Mouse (Mus musculus) testis, adult 2 months (tissue): Measurements from ENCODE around the gene Gse1. TPM values are rescaled to one million over a fixed set of nuclear protein-coding genes. Genes with fewer than 3 reads are reported as not detected.
A peak's percentile ranks its signal among the peaks of the same experiment; 100 is the strongest.

Experiments
- H3K27ac ChIP-seq: fragments of 200-500 bp; 2 replicates; pipeline ENCODE4 v1.5.1; 2012; ENCODE audit warnings: low read depth, low read length; ENCODE audit not compliant: control insufficient read depth, insufficient read depth
- H3K27me3 ChIP-seq: fragments of 200-500 bp; 2 replicates; pipeline ENCODE4 v1.6.1; 2012; ENCODE audit warnings: mild to moderate bottlenecking, low read length, moderate library complexity; ENCODE audit not compliant: control insufficient read depth, insufficient read depth
- H3K36me3 ChIP-seq: fragments of 200-500 bp; 2 replicates; pipeline ENCODE4 v1.6.1; 2012; ENCODE audit warnings: mild to moderate bottlenecking, low read length; ENCODE audit not compliant: control insufficient read depth, insufficient read depth
- H3K4me1 ChIP-seq: fragments of 200-500 bp; 2 replicates; pipeline ENCODE4 v1.6.1; 2012; ENCODE audit warnings: low read length; ENCODE audit not compliant: control insufficient read depth, insufficient read depth
- H3K4me3 ChIP-seq: fragments of 200-500 bp; 2 replicates; pipeline ENCODE4 v1.5.1; 2012; ENCODE audit warnings: low read depth, mild to moderate bottlenecking, low read length, moderate library complexity, mixed read lengths; ENCODE audit not compliant: control insufficient read depth
- CTCF ChIP-seq: fragments of 200-500 bp; IDR thresholded peaks from 2 replicates; pipeline ENCODE4 v1.5.1; 2012; ENCODE audit warnings: low read depth, mild to moderate bottlenecking, inconsistent platforms, low read length, moderate library complexity; ENCODE audit not compliant: control insufficient read depth, insufficient read depth, insufficient replicate concordance
- POLR2A ChIP-seq: fragments of 200-500 bp; IDR thresholded peaks from 2 replicates; pipeline ENCODE4 v1.6.1; 2012; ENCODE audit warnings: low read depth, mild to moderate bottlenecking, inconsistent platforms, low read length, moderate library complexity; ENCODE audit not compliant: control insufficient read depth
- polyA plus RNA-seq: library from polyadenylated mRNA; depleted of rRNA; stranded (reverse); fragments of >200 nt; gene quantifications from 2 replicates; pipeline ENCODE4 v1.2.3, GENCODE M21; 2012

The Gse1 gene
- polyA plus RNA-seq, 1 experiment: 4.0 TPM

DNA sequence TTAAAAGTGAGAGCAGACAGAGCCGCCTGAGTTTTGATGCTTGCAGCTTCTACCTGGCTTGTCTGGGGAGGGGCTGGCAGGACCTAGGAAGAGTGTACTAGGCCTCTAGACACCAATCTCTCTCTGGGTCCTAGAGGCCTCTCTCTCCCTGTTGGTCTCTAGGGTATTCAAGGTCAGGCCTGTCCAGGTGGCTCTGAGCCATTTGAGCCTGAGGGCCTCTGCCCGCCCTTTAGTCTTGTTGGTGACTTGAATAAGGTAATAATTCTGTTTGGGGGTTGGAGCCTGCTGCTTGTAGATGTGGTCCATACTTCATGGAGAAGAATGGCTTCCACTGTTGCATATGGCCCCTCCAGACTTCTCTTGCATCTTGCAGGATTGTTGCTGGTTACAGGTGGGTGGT is 287.0 kb downstream of the Gse1 start:
- TF ChIP-seq CTCF (no peak), POLR2A (no peak)

DNA sequence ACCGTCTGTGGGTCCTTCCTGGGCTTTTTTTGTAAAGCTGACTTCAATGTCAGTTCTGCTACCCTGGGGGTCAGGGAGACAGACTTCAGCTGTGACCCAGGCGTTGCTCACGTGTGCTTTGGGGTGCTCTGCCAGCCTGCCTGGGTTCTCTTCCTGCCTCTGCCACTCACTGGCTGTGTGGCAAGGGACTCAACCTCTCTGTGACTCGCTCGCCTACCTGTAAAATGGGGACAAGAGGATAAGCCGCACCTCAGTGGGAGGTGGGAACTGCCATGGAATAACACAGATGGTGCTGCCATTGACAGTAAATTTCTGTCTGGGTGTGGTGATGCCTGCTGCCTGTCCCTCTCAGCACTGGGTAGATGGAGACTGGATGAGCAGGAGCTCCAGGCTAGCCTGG is 287.4 kb downstream of the Gse1 start:
- Histone ChIP-seq H3K27ac (no peak overlapping the region), H3K27me3 (no peaks in the 10 kb centered on the region), H3K4me1 (peaks cover 13% of the 10 kb centered on the region)

More for the DNA sequence above, 287.0 kb downstream of the Gse1 start:
- H3K4me3 ChIP-seq: no peak overlapping the region
- H3K4me1 ChIP-seq: peaks cover 11% of the 10 kb centered on the region
- H3K27me3 ChIP-seq: no peaks in the 10 kb centered on the region
- H3K36me3 ChIP-seq: no peaks in the 10 kb centered on the region
- H3K27ac ChIP-seq: no peak overlapping the region

DNA sequence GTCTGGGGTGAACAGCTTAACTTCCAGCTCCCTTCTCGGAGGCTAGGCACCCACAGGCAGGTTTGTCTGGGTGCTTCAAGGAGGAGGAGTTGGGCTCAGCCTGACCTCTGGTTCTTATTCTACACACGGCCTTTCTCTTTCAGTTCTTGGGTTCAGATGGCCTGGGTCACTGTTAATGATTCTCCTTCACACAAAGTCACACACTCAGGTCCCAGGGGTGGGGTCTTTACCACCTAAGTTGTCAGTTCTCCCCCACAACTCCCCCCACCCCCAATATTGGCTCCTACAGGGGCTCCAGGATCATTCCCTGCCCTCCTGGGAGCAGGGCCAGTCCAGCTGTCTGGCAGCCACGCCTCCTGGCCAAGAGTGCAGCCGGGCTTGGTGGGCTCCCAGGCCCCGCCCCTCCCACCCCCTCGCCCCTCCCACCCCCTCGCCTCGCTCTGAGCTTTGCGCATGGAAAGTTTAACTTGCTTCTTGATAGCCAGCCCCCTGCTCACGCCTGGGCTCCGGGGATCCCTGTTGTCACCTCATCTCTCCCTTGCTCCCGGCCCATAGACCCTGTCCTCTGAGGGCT is 288.0 kb downstream of the Gse1 start:
- H3K27me3 ChIP-seq: no peaks in the 10 kb centered on the region
- no peak overlapping the region for H3K4me3 ChIP-seq
- no peaks in the 10 kb centered on the region for H3K36me3 ChIP-seq
- TF ChIP-seq CTCF (no peak), POLR2A (no peak)
- no peak overlapping the region for H3K27ac ChIP-seq
- H3K4me1 ChIP-seq: peaks cover 14% of the 10 kb centered on the region

More for the DNA sequence above, 287.4 kb downstream of the Gse1 start:
- H3K36me3 ChIP-seq: no peaks in the 10 kb centered on the region
- TF ChIP-seq CTCF: no peak
- TF ChIP-seq POLR2A: no peak
- no peak overlapping the region for H3K4me3 ChIP-seq

DNA sequence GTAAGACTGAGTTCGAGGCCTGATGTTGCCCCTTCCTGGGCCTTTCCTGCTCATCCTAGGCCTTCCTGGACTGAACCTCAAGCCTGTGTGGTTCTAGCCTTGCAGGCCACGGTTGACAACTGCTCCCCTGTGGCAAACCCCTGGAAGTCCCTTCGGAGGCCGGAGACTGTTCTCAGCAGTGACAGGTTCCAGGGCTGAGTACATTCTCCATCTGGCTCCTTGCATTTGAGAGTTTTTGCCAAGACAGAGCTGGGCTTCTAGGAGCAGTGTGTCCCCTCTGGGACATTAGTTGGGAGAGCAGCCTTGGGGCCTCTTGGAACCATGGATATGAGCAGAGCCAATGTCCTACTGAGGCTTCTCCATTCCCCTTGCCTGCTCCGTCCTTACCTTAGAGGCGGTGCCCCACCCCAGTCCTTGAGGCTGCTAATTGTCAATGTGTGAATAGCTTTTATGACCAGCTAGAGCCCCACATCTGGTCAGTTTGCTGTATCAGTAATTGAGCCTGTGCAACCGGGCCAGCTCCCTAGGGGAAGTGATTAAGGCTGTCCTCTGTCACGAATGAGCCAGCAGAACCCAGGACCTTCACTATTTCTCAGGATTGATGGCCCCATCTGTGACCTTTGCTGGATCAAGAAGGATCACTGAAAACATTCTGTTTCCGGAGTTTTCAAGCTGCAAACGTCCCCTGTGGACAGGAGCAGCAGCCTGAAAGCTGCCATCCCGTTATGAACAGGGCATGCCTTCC is 289.6 kb downstream of the Gse1 start:
- no peak for TF ChIP-seq POLR2A
- TF ChIP-seq CTCF: no peak
- H3K36me3 ChIP-seq: no peaks in the 10 kb centered on the region
- no peak overlapping the region for H3K27ac ChIP-seq
- no peak overlapping the region for H3K4me3 ChIP-seq
- H3K4me1 ChIP-seq: peaks cover 14% of the 10 kb centered on the region
- H3K27me3 ChIP-seq: no peaks in the 10 kb centered on the region

DNA sequence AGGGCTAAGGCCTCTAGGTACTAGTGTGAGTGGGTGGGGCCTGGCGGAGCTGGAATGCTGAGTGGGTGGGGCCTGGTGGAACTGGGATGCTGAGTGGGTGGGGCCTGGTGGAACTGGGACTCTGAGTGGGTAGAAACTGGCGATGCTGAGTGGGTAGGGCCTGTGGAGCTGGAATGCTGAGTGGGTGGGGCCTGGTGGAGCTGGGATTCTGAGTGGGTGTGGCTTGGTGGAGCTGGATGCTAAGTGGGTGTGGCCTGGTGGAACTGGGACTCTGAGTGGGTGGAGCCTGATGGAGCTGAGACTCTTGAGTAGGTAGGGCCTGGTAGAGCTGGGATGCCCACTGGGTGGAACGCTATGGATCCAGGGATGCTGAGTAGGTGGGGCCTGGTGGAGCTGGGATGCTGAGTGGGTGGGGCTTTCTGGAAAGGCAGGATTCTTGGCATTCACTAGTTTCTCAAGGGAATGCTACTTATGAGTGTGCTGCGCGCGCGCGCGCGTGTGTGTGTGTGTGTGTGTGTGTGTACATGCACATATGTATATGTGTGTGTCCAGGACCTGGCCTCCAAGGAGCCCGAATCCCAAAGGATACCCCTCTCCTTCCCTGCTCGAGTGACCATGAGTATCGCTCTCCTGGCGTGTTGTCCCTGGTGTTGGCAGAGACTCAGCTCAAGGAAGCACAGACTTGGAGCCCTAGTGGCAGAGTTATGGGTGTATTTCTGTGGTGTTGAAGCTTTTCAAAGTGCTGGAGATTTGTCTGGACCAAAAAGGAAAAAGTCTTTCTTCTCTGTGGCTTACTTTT is 290.7 kb downstream of the Gse1 start:
- no peak overlapping the region for H3K27ac ChIP-seq
- H3K36me3 ChIP-seq: no peaks in the 10 kb centered on the region
- TF ChIP-seq CTCF: no peak
- TF ChIP-seq POLR2A: no peak
- H3K4me1 ChIP-seq: peaks cover 14% of the 10 kb centered on the region
- H3K4me3 ChIP-seq: peak overlapping the region; percentile 13
- no peaks in the 10 kb centered on the region for H3K27me3 ChIP-seq

DNA sequence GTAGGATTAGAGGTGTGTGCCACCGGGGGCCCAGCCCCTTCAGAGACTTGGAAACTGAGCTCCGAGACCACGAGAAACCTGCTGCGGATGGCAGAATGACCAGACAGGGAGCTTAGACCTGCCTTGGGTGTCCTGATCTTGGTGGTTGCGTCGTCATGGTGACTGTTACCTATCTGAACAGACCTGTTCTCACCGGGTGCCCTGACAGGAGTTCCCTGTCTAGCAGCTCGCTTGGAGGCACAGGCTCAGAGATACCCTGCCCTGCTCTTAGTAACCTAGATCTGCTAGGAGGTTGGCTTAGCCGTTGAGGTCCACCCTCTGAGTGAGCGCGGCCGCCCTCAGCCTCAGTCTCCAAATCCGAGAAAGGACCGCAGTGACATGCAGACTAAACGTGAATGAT is 292.0 kb downstream of the Gse1 start:
- no peak for TF ChIP-seq CTCF
- TF ChIP-seq POLR2A: no peak
- no peak overlapping the region for H3K27ac ChIP-seq
- peaks cover 14% of the 10 kb centered on the region for H3K4me1 ChIP-seq
- H3K27me3 ChIP-seq: no peaks in the 10 kb centered on the region
- H3K4me3 ChIP-seq: no peak overlapping the region
- H3K36me3 ChIP-seq: no peaks in the 10 kb centered on the region
